Mouse (Mus musculus): ENCODE measurements at regions not wholly inside any gene's neighbourhood (a gene's known extent, or its start where the extent isn't known, plus 50 kb on each side); places are given as distances from the start of the nearest gene placed in this dataset.

DNA sequence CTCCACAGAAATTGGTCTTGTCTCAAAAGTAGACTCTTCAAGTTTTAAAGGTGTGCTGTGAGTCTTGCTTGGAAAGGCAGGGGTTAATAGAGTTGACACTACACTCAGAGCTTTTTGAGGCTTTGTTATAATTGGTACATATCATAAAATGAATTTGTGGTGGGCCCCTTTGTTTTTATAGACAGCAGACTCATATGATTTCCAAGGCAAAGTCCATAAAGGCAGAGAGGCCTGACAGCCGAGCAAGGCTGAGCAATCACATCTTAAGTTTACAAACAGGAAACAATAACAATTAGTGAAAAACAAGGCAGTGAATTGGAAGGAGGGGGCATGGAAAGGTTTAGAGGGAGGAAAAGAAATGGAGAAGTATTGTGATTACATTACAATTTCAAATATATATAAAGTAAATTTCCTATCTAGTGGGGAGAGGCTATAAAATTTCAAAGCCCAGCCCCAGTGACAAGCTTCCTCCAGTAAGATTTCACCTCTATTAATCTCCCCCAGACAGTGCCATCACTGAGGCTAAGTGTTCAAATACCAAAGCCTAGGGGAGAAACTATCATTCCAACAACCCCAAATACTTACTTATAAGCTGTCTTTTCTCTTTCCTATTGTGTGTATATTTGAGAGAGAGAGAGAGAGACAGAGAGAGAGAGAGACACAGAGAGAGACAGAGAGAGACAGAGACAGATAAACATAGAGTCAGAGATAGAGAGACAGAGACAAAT, 91.3 kb downstream of the Rab11fip2 start:
- no peak overlapping the region for H3K4me3 ChIP-seq

More for the DNA sequence above, 91.3 kb downstream of the Rab11fip2 start:
- no peak overlapping the region for H3K27ac ChIP-seq
- no peak for DNase-seq (ENCODE audit: low spot score in 2 of 2)
- TF ChIP-seq CTCF (conservative IDR thresholded peaks at IDR 0.05): no peak
